Mouse (Mus musculus): ENCODE measurements around the gene 2310034G01Rik. TPM values are rescaled to one million over a fixed set of nuclear protein-coding genes. Genes with fewer than 3 reads are reported as not detected.

Gene 2310034G01Rik
- total and polyA plus RNA-seq, 3 experiments: 0.50 to 0.95 TPM; not detected in 1

DNA sequence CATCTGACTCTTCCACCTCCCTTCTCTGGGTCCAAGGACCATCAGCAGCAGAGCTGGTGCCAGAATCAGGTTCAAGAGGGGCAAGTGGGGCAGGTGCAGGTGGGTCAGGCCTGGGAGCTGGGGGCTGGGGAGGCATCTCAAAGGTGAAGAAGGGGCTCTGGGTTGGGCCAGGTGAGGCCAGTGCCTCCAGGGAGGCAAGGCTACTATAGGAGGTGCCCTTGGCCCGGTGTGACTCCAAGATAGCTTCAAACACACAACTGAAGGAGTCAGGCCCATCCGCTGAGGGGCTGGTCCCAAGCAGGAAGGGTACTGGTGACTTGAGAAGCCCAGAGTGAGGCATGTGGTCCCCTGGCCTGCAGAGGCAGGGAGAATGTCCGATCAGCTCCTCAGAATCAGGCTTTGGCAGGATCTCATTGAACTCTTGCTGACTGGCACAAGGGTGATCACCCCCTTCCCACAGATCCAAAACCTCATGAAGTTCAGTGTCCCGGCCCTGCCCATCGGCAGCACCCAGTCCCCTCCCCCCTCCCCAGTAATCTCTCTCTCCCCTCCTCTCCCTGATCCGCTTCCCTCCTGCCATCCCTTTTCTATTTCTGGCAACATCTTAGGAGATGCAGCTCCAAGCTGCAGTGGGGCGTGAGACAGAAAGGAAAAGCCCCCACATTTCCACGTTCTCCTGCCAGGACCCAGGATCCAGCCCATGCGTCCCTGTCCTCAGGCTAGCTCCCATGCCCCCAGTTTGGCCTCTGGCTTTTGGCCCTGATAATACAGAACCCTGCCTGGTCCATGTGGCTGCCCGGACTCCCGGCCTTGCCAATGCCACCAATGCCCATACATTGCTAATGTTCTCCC is 27.7 kb downstream of the 2310034G01Rik start:
- Histone ChIP-seq H3K27ac (ENCODE audit: control insufficient read depth, low read depth, low read length) (no peak overlapping the region), H3K36me3 (ENCODE audit: control insufficient read depth in 1 of 2, insufficient read depth in 2 of 2, low read length in 2 of 2) (peaks cover 0 to 7% of the 10 kb centered on the region in 2 experiments; a peak in 2 of 4 replicates), H3K27me3 (ENCODE audit: control insufficient read depth in 1 of 2, insufficient read depth in 2 of 2, low read length in 2 of 2) (no peaks in the 10 kb centered on the region), H3K4me3 (ENCODE audit: control insufficient read depth in 1 of 2, insufficient read depth in 1 of 2, low read depth in 2 of 2, low read length in 2 of 2) (no peak overlapping the region), H3K4me1 (ENCODE audit: control insufficient read depth in 1 of 2, insufficient read depth in 2 of 2, low read length in 2 of 2) (peaks cover 0 to 17% of the 10 kb centered on the region in 2 experiments; a peak in 2 of 4 replicates), H3K9ac (ENCODE audit: control insufficient read depth, low read depth, low read length, poor library complexity, severe bottlenecking) (no peak overlapping the region), H3K9me3 (replicated peaks; ENCODE audit: insufficient read depth, low read length) (no peaks in the 10 kb centered on the region), H3K79me2 (ENCODE audit: control insufficient read depth, insufficient read depth, low read length, poor library complexity) (no peaks in the 10 kb centered on the region)
- no peak for TF ChIP-seq USF1 (IDR thresholded peaks at IDR 0.05; ENCODE audit: low read depth, low read length)
- no peak for TF ChIP-seq E2F4 (IDR thresholded peaks at IDR 0.05; ENCODE audit: borderline replicate concordance, low read depth, low read length)
- TF ChIP-seq HCFC1 (IDR thresholded peaks at IDR 0.05; ENCODE audit: low read depth, low read length): no peak
- TF ChIP-seq MAX (IDR thresholded peaks at IDR 0.05; ENCODE audit: low read length): no peak
- no peak for TF ChIP-seq JUND (IDR thresholded peaks at IDR 0.05; ENCODE audit: low read depth, low read length)
- no peak for TF ChIP-seq MAZ (IDR thresholded peaks at IDR 0.05; ENCODE audit: low read depth, low read length)
- no peak for TF ChIP-seq ZC3H11A (IDR thresholded peaks at IDR 0.05; ENCODE audit: low read depth, low read length)
- no peak for TF ChIP-seq ZKSCAN1 (IDR thresholded peaks at IDR 0.05; ENCODE audit: low read depth, low read length)
- TF ChIP-seq TAL1 (IDR thresholded peaks at IDR 0.05; ENCODE audit: low read length): no peak
- TF ChIP-seq POLR2AphosphoS5 (IDR thresholded peaks at IDR 0.05; ENCODE audit: borderline replicate concordance, low read depth, low read length): no peak
- TF ChIP-seq POLR2AphosphoS2 (IDR thresholded peaks at IDR 0.05; ENCODE audit: low read length): no peak
- TF ChIP-seq EP300 (IDR thresholded peaks at IDR 0.05; ENCODE audit: low read depth in 1 of 2, low read length in 2 of 2): no peak
- DNase-seq (ENCODE audit: low read depth, low spot score): no peak

DNA sequence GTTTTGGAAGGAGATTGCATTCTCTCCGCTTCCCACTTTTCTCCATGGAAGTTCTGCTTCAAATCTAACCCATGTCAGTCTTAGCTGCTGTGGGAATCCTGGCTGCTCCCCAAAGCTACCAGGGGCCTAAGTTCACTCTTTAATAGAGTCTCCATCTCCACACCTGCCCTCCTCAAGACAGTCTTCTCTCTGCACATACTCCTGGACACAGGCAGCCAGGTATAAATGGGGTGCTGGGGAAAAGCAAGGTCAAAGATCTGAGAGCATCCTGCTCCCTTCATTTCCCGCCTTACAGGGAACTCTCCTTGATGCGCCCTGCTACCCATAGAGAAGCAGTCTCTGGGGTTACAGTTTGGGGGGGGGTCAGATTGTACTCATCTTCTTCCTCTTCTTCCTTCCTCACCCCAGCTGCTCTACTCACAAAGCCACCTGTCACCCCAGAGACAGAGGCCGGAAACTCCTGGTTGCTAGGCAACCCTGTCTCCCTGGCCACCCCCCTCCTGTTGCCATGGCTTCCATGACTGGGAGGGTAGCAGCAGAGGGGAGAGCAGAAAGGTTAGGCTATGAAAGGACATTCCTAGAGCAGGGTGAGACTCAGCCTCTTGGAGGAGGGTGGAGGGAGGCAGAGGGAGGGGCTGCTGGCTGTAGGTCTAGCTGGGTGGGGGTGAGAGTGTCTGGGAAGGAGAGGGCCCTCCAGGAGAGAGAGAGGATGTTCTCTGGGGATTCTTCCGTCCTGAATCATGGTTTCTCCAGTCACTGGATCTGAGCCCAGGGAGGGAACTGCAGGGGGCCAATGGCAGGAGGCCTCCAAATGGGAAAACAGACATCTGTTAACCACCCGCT is 28.8 kb downstream of the 2310034G01Rik start:
- peaks cover 0 to 2% of the 10 kb centered on the region in 2 experiments; a peak in 1 of 4 replicates for H3K36me3 ChIP-seq (ENCODE audit: control insufficient read depth in 1 of 2, insufficient read depth in 2 of 2, low read length in 2 of 2)
- TF ChIP-seq USF2 (IDR thresholded peaks at IDR 0.05; ENCODE audit: borderline replicate concordance in 1 of 2, insufficient read depth in 1 of 2, low read depth in 1 of 2, low read length in 2 of 2) (no peak), ZMIZ1 (IDR thresholded peaks at IDR 0.05; ENCODE audit: low read depth, low read length) (no peak), MYB (IDR thresholded peaks at IDR 0.05; ENCODE audit: low read depth, low read length) (no peak), MAZ (IDR thresholded peaks at IDR 0.05; ENCODE audit: low read depth, low read length) (no peak), MAX (IDR thresholded peaks at IDR 0.05; ENCODE audit: low read length) (no peak), RCOR1 (IDR thresholded peaks at IDR 0.05; ENCODE audit: low read depth, low read length) (no peak), CTCF (IDR thresholded peaks at IDR 0.05 in 2 of 3, conservative IDR thresholded peaks at IDR 0.05 in 1 of 3; ENCODE audit: control insufficient read depth in 1 of 3, insufficient read depth in 1 of 3, low read depth in 2 of 3, low read length in 3 of 3, poor library complexity in 1 of 3, severe bottlenecking in 1 of 3) (no peak), RAD21 (IDR thresholded peaks at IDR 0.05; ENCODE audit: low read depth, low read length) (no peak), MEF2A (IDR thresholded peaks at IDR 0.05; ENCODE audit: extremely low read depth, insufficient replicate concordance, low read depth, low read length, poor library complexity, severe bottlenecking) (no peak), TCF12 (IDR thresholded peaks at IDR 0.05; ENCODE audit: low read depth, low read length) (no peak)
- H3K27ac ChIP-seq (ENCODE audit: control insufficient read depth, low read depth, low read length): no peak overlapping the region
- H3K27me3 ChIP-seq (ENCODE audit: control insufficient read depth in 1 of 2, insufficient read depth in 2 of 2, low read length in 2 of 2): no peaks in the 10 kb centered on the region
- H3K9ac ChIP-seq (ENCODE audit: control insufficient read depth, low read depth, low read length, poor library complexity, severe bottlenecking): no peak overlapping the region
- no peak overlapping the region for H3K4me3 ChIP-seq (ENCODE audit: control insufficient read depth in 1 of 2, insufficient read depth in 1 of 2, low read depth in 2 of 2, low read length in 2 of 2)
- H3K4me1 ChIP-seq (ENCODE audit: control insufficient read depth in 1 of 2, insufficient read depth in 2 of 2, low read length in 2 of 2): peaks cover under 1 to 12% of the 10 kb centered on the region in 2 experiments; a peak in 2 of 4 replicates
- H3K79me2 ChIP-seq (ENCODE audit: control insufficient read depth, insufficient read depth, low read length, poor library complexity): no peaks in the 10 kb centered on the region
- DNase-seq (ENCODE audit: low read depth, low spot score): peak; percentile 53
- H3K9me3 ChIP-seq (replicated peaks; ENCODE audit: insufficient read depth, low read length): no peaks in the 10 kb centered on the region

Measured in MEL (cell line).